Mouse (Mus musculus) liver, adult 2 months (tissue): ENCODE results near the gene D430041D05Rik.

ENCODE experiments used
- CTCF ChIP-seq: fragments of 200-500 bp; IDR thresholded peaks from 2 replicates; pipeline ENCODE4 v1.5.1; 2011; ENCODE audit warnings: low read depth, low read length, control low read depth
- POLR2A ChIP-seq: fragments of 200-500 bp; IDR thresholded peaks from 2 replicates; pipeline ENCODE4 v1.6.1; 2011; ENCODE audit warnings: low read length, control low read depth; ENCODE audit not compliant: insufficient read depth; ENCODE audit errors: extremely low read depth

- TF ChIP-seq CTCF = no peak
- TF ChIP-seq POLR2A = no peak
These were observed 227.5 kb downstream of the D430041D05Rik start for GRCm38 (mm10) chr2:104183246-104183845.
